Mouse (Mus musculus): ENCODE data around the gene Olfr1392.
A peak's percentile ranks its signal among the peaks of the same experiment; 100 is the strongest.

Gene Olfr1392

DNA sequence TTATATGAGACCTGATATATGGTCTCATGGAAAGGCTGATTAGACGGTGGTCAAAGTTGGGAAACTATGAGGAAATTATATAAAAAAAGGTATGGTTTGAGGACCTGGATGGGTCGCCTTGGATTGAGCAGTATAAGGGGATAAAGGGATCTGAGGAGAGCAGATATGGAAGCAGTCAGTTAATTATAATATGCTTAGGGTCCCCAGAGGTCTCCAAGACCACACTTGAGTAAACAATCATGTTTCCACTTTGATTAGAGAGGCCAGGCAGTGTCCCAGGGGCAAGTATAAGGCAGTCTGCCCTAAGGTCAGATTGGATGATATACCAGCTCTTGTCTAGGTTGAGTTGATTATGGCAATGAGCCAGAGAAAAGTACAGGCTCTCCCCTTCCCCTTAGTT lies 37.4 kb downstream of the Olfr1392 start, which contains the start of gene Olfr1391:
Olfr1391 (plus strand) TSS at position 301 of the 400 bp plus-strand sequence.
- DNase-seq (ENCODE audit: inconsistent ontology term), result no peak

DNA sequence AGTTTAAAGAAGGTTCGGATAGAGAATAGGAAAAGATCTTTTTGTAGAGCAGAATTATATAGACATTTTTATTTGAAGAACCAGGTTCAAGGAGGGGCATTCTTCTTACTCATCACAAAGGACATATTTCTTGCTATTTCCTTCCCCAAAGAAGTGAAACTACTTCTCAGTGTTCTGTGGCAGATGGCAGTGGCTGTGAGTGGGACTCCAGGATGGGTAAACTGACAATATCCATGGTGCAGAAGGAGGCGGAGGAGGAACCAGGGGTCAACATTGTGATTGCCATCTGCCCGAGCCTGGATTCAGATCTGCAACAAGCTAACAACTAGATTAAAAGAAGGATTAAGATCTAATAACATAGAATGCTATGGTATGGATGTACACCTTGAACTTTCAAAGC lies 41.6 kb downstream of the Olfr1392 start:
- DNase-seq (ENCODE audit: inconsistent ontology term), result no peak

DNA sequence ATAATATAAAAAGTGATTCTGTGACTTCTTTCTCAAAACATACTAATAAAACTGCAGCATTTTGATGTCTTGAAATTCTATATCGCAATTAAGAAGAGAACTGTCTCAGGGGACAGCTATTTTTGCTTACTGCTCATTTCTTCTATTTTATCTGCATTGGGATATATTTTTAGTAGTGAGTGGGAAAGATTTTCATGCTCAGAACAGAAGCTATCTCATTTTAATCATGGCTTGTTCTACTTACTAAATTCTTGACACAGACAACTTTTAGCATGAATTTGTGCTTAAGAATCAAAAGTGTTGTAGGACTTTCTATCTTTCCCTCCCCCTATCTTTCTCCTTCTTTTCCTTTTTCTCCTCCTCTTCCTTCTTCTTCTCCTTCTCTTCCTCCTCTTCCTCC lies 44.6 kb downstream of the Olfr1392 start:
- no peak for DNase-seq (ENCODE audit: inconsistent ontology term)

DNA sequence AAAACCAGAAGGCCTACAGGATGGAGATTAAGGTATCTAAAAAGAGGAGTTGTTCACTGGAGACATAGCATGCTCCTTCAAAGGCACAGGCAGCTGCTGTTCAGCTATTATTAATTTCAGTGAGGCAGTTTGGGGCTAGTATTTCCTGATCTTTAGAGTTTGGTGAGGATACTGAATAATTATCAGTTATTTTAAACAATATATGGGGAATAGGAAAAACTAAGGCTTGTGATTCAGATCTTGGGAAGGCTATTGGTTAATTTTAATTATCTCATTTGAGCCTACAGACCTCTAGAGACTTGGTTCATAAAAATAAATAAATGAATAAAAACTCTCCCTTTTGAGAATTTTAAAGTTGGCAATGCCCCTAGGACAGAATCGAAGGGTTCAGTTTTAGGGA lies 49.8 kb downstream of the Olfr1392 start, which contains the start of gene Olfr1390:
Olfr1390 (plus strand) TSS at position 301 of the 400 bp plus-strand sequence.
- DNase-seq (ENCODE audit: inconsistent ontology term), result no peak

DNA sequence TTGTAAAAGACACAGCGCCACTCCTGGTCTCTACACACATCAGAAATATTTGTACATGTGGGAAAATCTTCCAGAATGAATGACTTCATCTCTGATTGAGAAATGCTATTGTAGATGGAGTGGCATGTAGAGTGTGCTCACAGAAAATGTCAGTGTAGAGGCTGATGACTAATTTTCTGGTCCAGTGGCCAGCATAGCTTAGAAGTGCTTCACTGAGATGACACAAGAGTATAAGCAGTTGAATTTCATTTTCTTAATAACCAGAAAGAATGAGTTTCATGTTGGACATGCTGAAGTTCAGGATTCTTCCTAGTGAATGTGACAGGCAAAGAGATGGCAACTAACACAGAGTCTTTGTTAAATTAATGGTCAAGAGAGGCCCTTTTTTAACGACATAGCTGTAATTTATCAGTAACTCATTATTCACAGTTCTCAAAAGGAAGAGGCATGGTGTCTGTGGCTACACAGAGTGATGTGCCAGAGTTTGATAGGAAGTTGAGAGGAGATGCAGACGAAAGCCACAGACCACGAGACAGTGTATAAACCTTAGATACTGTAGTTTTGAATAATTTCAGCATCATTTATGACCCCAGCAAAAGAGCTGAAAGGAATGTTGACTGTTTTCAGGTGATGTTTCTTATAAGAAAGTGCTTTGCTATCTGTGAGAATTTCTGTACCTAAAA lies 52.2 kb downstream of the Olfr1392 start:
- DNase-seq (ENCODE audit: inconsistent ontology term), result peak; percentile 87
